Mouse (Mus musculus): ENCODE measurements around the gene Hdac1.

GRCm38 (mm10) chr4:129563718-129564117 lies 21.2 kb upstream of the Hdac1 start:
- TF ChIP-seq CTCF (IDR thresholded peaks at IDR 0.05; ENCODE audit: control insufficient read depth, insufficient read depth, insufficient replicate concordance, low read depth, low read length) (no peak), POLR2A (IDR thresholded peaks at IDR 0.05; ENCODE audit: control insufficient read depth, low read depth, low read length) (no peak)
